Mouse (Mus musculus): ENCODE results near the gene Wdr62.

- TF ChIP-seq CTCF (IDR thresholded peaks at IDR 0.05; ENCODE audit: borderline replicate concordance, insufficient read depth, low read length) = no peak
- TF ChIP-seq POLR2A (IDR thresholded peaks at IDR 0.05; ENCODE audit: low read depth, low read length) = no peak
These were observed 62.9 kb downstream of the Wdr62 start for GRCm38 (mm10) chr7:30217277-30217676.

All from embryonic fibroblast, embryonic 13.5 days (primary cell).